Mouse (Mus musculus) limb, embryonic 11.5 days (tissue): ENCODE data around the gene Vps35. TPM values are rescaled to one million over a fixed set of nuclear protein-coding genes. Genes with fewer than 3 reads are reported as not detected.
A peak's percentile ranks its signal among the peaks of the same experiment; 100 is the strongest.

Source experiments
- ATAC-seq: fragments of 200-750 bp; cut with Nextera tagmentation; 2 replicates; pipeline ENCODE4 v1.8.0; 2017; ENCODE audit warnings: low read depth; ENCODE audit not compliant: insufficient number of reproducible peaks, low FRiP score, low TSS enrichment
- DNase-seq: peaks from one replicate; pipeline ENCODE4 v3.0.0-alpha.2; 2015; ENCODE audit warnings: low spot score
- H3K27ac ChIP-seq: fragments of 300-500 bp; sonication (generic); replicated peaks from 2 replicates; pipeline ENCODE4 v1.5.1; 2014; ENCODE audit warnings: low read depth, mild to moderate bottlenecking, low read length
- H3K27me3 ChIP-seq: fragments of 300-500 bp; sonication (generic); 2 replicates; pipeline ENCODE4 v1.6.1; 2014; ENCODE audit warnings: mild to moderate bottlenecking, low read length, mixed read lengths; ENCODE audit not compliant: control insufficient read depth, insufficient read depth
- H3K36me3 ChIP-seq: fragments of 300-500 bp; sonication (generic); 2 replicates; pipeline ENCODE4 v1.6.1; 2014; ENCODE audit warnings: mild to moderate bottlenecking, low read length, moderate library complexity, mixed read lengths; ENCODE audit not compliant: control insufficient read depth, insufficient read depth
- H3K4me1 ChIP-seq: fragments of 300-500 bp; sonication (generic); 2 replicates; pipeline ENCODE4 v1.6.1; 2014; ENCODE audit warnings: low read length, mixed read lengths; ENCODE audit not compliant: control insufficient read depth, insufficient read depth
- H3K4me2 ChIP-seq: fragments of 300-500 bp; sonication (generic); 2 replicates; pipeline ENCODE4 v1.6.1; 2014; ENCODE audit warnings: low read depth, mild to moderate bottlenecking, moderate library complexity; ENCODE audit not compliant: severe bottlenecking
- H3K4me3 ChIP-seq: fragments of 300-500 bp; sonication (generic); 2 replicates; pipeline ENCODE4 v1.5.1; 2014; ENCODE audit warnings: low read depth, low read length
- H3K9ac ChIP-seq: fragments of 300-500 bp; sonication (generic); 2 replicates; pipeline ENCODE4 v1.6.1; 2014; ENCODE audit warnings: mild to moderate bottlenecking, low read length
- H3K9me3 ChIP-seq: fragments of 300-500 bp; sonication (generic); 2 replicates; pipeline ENCODE4 v1.6.1; 2016; ENCODE audit warnings: low read length; ENCODE audit not compliant: control insufficient read depth
- WGBS: fragments of 180-500 bp; shearing (Covaris S2); extraction: QIAGEN DNeasy Blood & Tissue Kit; methylation state at CpG from one replicate; pipeline ENCODE4 v1.1.7; 2014; 5-methylcytosine and 5-hydroxymethylcytosine counted together
- polyA plus RNA-seq: library from polyadenylated mRNA; unstranded; fragments of >200 nt; fragmentation: Nextera tagmentation; extraction: Ambion mirVana; gene quantifications from 2 replicates; pipeline ENCODE4 v1.2.1, GENCODE M21; 2014

Gene Vps35
- polyA plus RNA-seq = 137 and 150 TPM in 2 replicates

DNA sequence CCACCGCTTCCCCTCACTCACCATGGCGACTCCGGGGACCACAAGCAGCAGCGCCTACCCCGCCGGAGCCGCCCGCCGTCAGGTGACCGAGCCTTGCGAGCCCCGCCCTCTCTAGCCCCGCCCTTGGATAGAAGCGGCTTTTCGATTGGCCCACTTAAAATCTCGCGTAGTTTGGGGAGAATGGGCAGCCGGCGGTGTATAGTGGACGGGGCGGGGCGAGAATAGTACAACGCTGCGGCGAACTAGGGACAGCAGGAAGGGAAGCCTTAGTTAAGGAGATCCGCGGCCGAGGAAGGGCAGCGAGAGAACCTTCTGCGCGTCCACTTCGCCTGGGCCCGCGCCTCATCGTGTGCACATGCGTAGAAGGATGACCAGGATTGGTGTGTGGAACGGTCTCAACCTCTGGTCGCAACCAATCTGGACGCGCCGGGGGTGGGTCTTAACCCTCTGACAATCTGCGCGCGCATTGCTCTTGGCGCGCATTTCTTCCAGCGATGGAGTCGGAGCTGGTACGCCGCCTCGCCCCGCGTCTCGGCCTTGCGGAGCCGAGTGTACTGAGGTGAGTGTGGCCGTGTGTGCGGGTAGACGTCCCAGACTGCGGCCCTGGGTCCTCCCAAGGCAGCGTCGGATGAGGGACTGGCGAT is at the start of gene Vps35, which contains the start of gene Orc6:
Gene Vps35 (minus strand): TSS at position 369 of the 644 bp plus-strand sequence.
Gene Orc6 (plus strand): TSS at position 199 of the 644 bp plus-strand sequence.
- H3K27ac ChIP-seq = peak within 1 kb of the TSS; percentile 92
- no peaks in the 10 kb centered on the region for H3K36me3 ChIP-seq
- peak; percentile 95 for DNase-seq
- peak within 1 kb of the TSS; percentile 94 for H3K9ac ChIP-seq
- peak within 1 kb of the TSS; percentile 95 for H3K4me3 ChIP-seq
- WGBS = under 1% methylated on average over 63 of the region's 63 CpGs
- peaks cover 8% of the 10 kb centered on the region for H3K4me1 ChIP-seq
- peak within 1 kb of the TSS; percentile 83 for H3K4me2 ChIP-seq
- H3K9me3 ChIP-seq = no peaks in the 10 kb centered on the region
- peak; percentile 97 for ATAC-seq
- H3K27me3 ChIP-seq = no peaks in the 10 kb centered on the region

- no peak for ATAC-seq
- Histone ChIP-seq H3K9me3 (no peaks in the 10 kb centered on the region), H3K4me2 (no peak overlapping the region), H3K27me3 (no peaks in the 10 kb centered on the region), H3K9ac (no peak overlapping the region), H3K4me3 (no peak overlapping the region), H3K4me1 (no peaks in the 10 kb centered on the region), H3K27ac (no peak overlapping the region), H3K36me3 (no peaks in the 10 kb centered on the region)
- WGBS = 72% methylated on average over 5 of the region's 5 CpGs
- no peak for DNase-seq
Observed at GRCm38 (mm10) chr8:85339871-85340573, 40.4 kb upstream of the Vps35 start.

DNA sequence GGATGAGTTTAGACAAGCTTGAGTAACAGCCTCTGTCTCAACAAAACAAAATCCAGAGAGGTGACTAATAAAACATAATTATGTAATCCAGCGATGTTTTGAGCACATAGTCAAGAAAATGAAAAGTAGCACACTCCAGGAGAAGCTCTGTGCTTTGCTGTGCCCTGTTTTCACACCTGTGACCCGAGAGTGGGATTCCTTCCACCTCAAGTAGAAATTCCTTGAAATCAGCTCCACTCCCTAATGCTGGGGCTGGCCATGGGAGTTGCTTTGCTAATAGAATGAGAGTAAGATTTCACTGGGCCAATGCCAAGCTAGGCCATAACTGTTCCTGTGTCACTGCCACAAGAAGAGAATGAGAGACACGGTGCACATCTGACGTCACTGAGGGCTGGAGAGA is 38.1 kb upstream of the Vps35 start:
- Histone ChIP-seq H3K9me3 (no peaks in the 10 kb centered on the region), H3K9ac (no peak overlapping the region), H3K36me3 (no peaks in the 10 kb centered on the region), H3K27me3 (no peaks in the 10 kb centered on the region), H3K27ac (no peak overlapping the region), H3K4me2 (no peak overlapping the region), H3K4me3 (no peak overlapping the region), H3K4me1 (no peaks in the 10 kb centered on the region)
- DNase-seq (no peak), ATAC-seq (no peak)
- 79% methylated on average over 4 of the region's 4 CpGs for WGBS

DNA sequence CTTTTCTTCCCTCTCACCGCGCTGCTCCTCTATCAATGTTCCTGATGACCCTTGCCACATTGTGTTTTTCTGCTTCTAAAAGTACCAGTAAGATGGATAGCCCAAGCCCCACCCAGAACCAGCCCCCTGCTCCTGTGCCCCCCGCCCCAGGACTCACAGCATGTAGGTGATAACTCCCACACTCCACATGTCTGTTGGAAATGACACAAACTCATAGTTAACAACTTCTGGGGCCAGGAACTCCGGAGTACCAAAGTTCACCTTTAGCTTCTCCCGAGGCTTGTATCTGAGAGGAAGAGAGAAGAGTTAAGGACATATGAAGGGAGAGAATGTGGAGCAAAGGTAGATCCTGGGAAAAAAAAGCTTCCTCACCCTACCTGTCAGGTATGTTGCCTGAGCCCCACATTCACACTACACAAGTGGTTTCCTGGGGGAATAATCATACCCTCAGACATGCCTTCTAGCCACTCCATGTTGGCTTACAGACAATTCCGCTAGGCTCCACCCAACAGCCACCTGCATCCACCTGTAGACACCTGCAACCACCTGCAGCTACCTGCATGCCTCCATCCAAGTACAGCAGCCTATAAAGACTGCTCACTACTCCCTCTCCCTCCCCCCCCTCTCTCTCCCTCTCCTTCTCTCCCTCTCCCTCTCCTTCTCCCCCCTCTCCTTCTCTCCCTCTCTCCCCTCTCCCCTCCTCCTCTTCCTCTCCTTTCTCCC is 36.8 kb upstream of the Vps35 start:
- ATAC-seq = no peak
- no peak overlapping the region for H3K4me2 ChIP-seq
- H3K4me3 ChIP-seq = no peak overlapping the region
- no peak overlapping the region for H3K9ac ChIP-seq
- no peak for DNase-seq
- no peaks in the 10 kb centered on the region for H3K36me3 ChIP-seq
- WGBS = 69% methylated on average over 6 of the region's 6 CpGs
- H3K4me1 ChIP-seq = no peaks in the 10 kb centered on the region
- H3K9me3 ChIP-seq = no peaks in the 10 kb centered on the region
- no peak overlapping the region for H3K27ac ChIP-seq
- no peaks in the 10 kb centered on the region for H3K27me3 ChIP-seq

DNA sequence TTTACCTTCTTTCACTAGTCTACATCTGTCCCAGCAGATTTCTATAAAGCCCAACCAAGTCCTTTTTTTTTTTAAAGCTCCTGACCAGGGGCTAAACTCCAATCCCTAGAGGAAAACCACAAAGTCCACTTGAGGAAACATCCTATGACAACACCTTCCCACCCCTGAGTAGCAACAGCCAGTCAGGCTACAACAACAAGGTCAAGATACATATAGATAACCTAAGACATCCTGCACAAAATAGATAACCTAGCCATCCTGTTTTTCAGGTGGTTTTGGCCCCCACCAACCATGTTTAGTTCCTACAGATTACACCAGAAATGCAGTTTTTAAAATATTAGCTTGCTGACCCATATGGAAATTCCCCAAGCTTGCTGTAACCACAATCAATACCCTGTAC is 35.5 kb upstream of the Vps35 start:
- DNase-seq = no peak
- no peaks in the 10 kb centered on the region for H3K9me3 ChIP-seq
- H3K4me2 ChIP-seq = no peak overlapping the region
- no peak overlapping the region for H3K27ac ChIP-seq
- H3K9ac ChIP-seq = no peak overlapping the region
- no peaks in the 10 kb centered on the region for H3K36me3 ChIP-seq
- no peaks in the 10 kb centered on the region for H3K4me1 ChIP-seq
- ATAC-seq = no peak
- no peaks in the 10 kb centered on the region for H3K27me3 ChIP-seq
- H3K4me3 ChIP-seq = no peak overlapping the region

DNA sequence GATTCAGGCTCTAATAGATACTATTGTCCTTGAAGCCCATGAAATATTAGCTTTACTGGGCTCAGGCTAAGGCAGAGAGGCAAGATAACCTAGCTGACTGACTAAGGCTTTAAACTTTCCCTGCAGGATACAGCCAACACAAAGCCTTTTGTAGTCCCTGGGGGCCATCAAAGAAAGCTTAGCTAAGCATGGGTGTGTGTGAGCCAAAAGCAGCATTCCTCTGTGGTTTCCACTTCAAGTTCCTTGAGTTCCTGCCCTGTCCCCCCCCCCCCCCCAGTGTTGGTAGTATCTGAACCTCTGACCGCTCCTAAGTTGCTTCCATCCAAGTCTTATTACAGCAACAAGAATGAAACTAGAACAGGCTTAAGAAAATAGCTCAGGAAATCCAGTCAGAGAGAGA is 29.9 kb upstream of the Vps35 start:
- no peak for ATAC-seq
- Histone ChIP-seq H3K9ac (no peak overlapping the region), H3K27me3 (no peaks in the 10 kb centered on the region), H3K27ac (no peak overlapping the region), H3K9me3 (no peaks in the 10 kb centered on the region), H3K4me1 (no peaks in the 10 kb centered on the region), H3K4me2 (no peak overlapping the region), H3K4me3 (no peak overlapping the region), H3K36me3 (no peaks in the 10 kb centered on the region; the same call in 1 of the 2 replicates)
- no peak for DNase-seq
- WGBS = 87% methylated on average over 1 of the region's 1 CpGs

GRCm38 (mm10) chr8:85327036-85327435 is 27.4 kb upstream of the Vps35 start:
- H3K9ac ChIP-seq = no peak overlapping the region
- ATAC-seq (no peak), DNase-seq (no peak)
- H3K9me3 ChIP-seq = no peaks in the 10 kb centered on the region
- WGBS = 78% methylated on average over 9 of the region's 9 CpGs
- no peak overlapping the region for H3K4me2 ChIP-seq
- H3K4me3 ChIP-seq = no peak overlapping the region
- no peaks in the 10 kb centered on the region for H3K27me3 ChIP-seq
- no peaks in the 10 kb centered on the region for H3K4me1 ChIP-seq
- H3K27ac ChIP-seq = no peak overlapping the region
- H3K36me3 ChIP-seq = no peaks in the 10 kb centered on the region; the same call in 1 of the 2 replicates

GRCm38 (mm10) chr8:85323084-85323483 is 23.5 kb upstream of the Vps35 start:
- DNase-seq (no peak), ATAC-seq (no peak)
- Histone ChIP-seq H3K4me2 (no peak overlapping the region), H3K27ac (no peak overlapping the region), H3K4me3 (no peak overlapping the region), H3K9ac (no peak overlapping the region), H3K9me3 (no peaks in the 10 kb centered on the region; the same call in 1 of the 2 replicates), H3K4me1 (no peaks in the 10 kb centered on the region), H3K36me3 (no peaks in the 10 kb centered on the region), H3K27me3 (no peaks in the 10 kb centered on the region)
- WGBS = 85% methylated on average over 3 of the region's 3 CpGs
